Mouse (Mus musculus) subcutaneous adipose tissue, adult 2 months (tissue): Measurements from ENCODE around the gene Izumo1. TPM values are rescaled to one million over a fixed set of nuclear protein-coding genes. Genes with fewer than 3 reads are reported as not detected.

Source experiments
- polyA plus RNA-seq: library from polyadenylated mRNA; depleted of rRNA; stranded (reverse); fragments of >200 nt; gene quantifications from 2 replicates; pipeline ENCODE4 v1.2.3, GENCODE M21; 2012; ENCODE audit warnings: low replicate concordance; rRNA removed

The Izumo1 gene
- 0.41 and 1.0 TPM in 2 replicates for polyA plus RNA-seq

DNA sequence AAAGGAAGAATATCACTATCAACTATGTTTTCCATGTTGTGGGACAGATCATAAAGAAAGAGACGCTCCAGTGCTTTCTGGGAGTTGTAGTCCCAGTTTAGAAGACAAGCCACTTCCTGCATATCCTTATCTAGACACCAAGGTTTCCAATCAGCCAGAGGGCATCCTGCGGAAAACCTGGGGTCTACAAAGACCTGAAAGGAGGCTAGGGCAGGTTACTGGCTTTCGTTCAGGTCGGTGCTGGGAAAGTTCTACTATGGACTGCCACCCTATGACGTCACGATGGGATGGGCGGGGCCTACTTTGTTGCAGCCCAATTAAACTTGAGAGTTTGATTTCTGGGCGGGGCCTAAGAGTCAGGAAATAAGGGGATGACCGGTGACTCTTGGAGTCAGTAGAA, at the start of gene Izumo1:
TSS of gene Izumo1 (plus strand) at position 369 of the 400 bp plus-strand sequence.

DNA sequence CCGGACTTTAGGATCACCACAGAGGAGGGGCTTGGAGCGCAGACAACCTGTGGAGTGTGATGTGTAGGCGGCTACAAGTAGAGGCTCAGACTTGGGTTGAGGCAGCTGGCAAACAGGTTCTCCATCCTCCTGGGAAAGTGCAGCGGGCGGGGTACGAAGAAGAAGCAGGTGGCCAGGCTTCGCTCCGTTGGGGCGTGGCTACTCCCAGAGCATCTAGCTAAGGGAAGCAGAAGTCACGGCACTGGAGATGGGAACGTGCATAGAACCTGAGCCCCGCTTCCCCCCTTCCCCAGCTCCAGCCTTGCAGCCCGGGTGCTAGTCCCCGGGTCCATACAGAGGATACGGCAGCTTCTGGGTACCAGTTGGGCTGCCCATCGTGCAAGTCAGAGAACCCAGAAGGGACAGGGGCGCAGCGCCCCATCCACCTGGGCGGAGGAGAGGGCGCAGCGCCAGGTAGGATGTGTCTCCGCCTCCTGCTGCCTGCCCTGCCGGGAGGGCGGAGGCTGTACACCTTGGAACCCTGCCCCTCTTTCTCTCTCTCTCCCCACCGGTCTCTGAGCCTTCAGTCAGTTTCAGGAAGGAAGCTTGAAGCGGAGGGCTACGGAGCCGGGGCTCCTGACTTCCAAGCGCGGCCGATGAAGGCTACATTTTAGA, 4.4 kb upstream of the Izumo1 start, which contains the start of gene Fut1:
TSS of gene Fut1 (plus strand) at position 248 of the 654 bp plus-strand sequence.

DNA sequence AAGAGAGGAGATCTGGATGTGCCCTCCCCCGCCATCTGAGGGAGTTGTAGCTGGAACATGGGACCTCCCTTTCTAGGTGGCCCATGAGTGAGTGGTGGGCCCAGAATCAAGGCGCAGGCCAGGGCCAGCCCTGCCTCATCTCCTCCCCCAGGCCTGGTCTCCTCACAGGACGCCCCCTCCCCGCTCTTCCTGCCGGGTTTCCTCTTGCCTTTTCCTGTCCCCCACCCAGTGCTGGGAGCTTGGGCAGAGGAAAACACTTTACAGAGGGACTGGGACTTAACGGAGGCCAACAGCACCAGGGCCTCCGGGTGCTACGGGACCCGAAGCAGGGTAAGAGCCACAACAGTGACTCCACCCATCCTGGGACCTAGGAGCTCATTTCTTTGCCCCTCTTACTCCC, 5.7 kb downstream of the Izumo1 start, which contains the start of gene Rasip1:
TSS of gene Rasip1 (plus strand) at position 228 of the 400 bp plus-strand sequence.

DNA sequence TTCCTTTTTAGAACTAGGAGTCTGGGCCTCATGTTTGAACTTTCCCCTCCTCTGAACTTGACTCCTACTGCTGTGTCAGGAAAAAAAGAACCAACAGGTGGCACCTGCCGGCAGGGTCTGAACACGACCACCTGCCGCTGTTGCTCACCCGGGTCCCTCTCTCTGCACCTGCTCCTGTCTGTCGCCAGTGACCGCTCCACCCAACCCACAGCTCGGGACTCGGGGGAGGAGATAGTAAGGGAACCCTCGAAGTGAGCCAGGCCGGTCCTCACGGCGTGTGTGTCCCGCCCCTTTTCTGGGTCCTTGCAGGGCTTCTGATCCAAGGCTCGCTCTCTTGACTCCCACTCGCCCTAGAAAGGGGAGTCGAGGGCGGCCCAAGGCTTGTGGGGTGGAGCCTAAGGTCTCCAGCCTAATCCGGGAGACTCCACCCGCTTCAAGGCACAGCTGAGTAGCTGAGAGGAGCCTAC, 18.0 kb downstream of the Izumo1 start, which contains the start of gene Mamstr:
TSS of gene Mamstr (plus strand) at position 417 of the 467 bp plus-strand sequence.

DNA sequence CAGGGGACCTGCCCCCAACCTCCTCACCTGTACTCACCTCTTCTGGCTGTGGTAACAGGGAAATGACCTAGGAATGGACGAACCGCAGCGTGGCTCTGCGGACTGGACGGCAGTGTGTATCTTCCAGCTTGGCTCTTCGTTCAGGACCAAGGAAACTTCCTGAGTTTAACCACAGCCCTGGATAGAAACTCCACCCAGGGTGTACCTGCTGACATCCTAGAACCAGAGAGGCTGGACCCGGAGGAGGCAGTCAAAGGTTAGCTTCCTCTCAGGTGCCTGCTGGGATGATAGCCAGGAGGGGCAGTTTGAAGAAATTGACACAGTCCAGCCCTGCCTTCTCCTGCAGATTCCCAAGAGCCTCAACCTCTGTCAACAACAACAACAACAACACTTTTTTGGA, 44.5 kb downstream of the Izumo1 start, which contains the start of gene Fut2:
TSS of gene Fut2 (minus strand) at position 234 of the 400 bp plus-strand sequence.

Other genes with a start within 250 kb of the Izumo1 start
- gene Snrnp70, start 226.1 kb upstream of the Izumo1 start, polyA plus RNA-seq = 195 and 299 TPM in 2 replicates
- 0.07 and 0.18 TPM in 2 replicates for gene Kcna7, start 216.2 kb upstream of the Izumo1 start, polyA plus RNA-seq
- 0.13 and 1.2 TPM in 2 replicates for gene Ntf5, start 208.1 kb upstream of the Izumo1 start, polyA plus RNA-seq
- not detected in 2 replicates for gene Lhb, start 201.0 kb upstream of the Izumo1 start, polyA plus RNA-seq
- gene Gys1, start 187.0 kb upstream of the Izumo1 start, polyA plus RNA-seq = 95.5 and 128 TPM in 2 replicates
- gene Ruvbl2, start 183.7 kb upstream of the Izumo1 start, polyA plus RNA-seq = 41.3 and 83.3 TPM in 2 replicates
- 2,999 and 3,958 TPM in 2 replicates for gene Ftl1, start 161.9 kb upstream of the Izumo1 start, polyA plus RNA-seq
- gene Bax, start 154.9 kb upstream of the Izumo1 start, polyA plus RNA-seq = 94.4 and 133 TPM in 2 replicates
- 0.20 and 0.76 TPM in 2 replicates for gene Tulp2, start 139.9 kb upstream of the Izumo1 start, polyA plus RNA-seq
- 5.0 and 20.5 TPM in 2 replicates for gene Gm45808, start 135.0 kb upstream of the Izumo1 start, polyA plus RNA-seq
- 21.6 and 53.7 TPM in 2 replicates for gene Dhdh, start 133.0 kb upstream of the Izumo1 start, polyA plus RNA-seq
- gene Nucb1, start 111.4 kb upstream of the Izumo1 start, polyA plus RNA-seq = 427 and 466 TPM in 2 replicates
- 26.7 and 32.6 TPM in 2 replicates for gene Ppp1r15a, start 95.5 kb upstream of the Izumo1 start, polyA plus RNA-seq
- gene Plekha4, start 95.5 kb upstream of the Izumo1 start, polyA plus RNA-seq = 12.8 and 21.4 TPM in 2 replicates
- gene Hsd17b14, start 66.9 kb upstream of the Izumo1 start, polyA plus RNA-seq = 3.1 and 7.0 TPM in 2 replicates
- 143 and 215 TPM in 2 replicates for gene Bcat2, start 51.7 kb upstream of the Izumo1 start, polyA plus RNA-seq
- gene Fgf21, start 6.3 kb upstream of the Izumo1 start, polyA plus RNA-seq = 0.78 and 1.8 TPM in 2 replicates
- gene Fut1, start 4.5 kb upstream of the Izumo1 start, polyA plus RNA-seq = 0.07 and 0.24 TPM in 2 replicates
- gene Rasip1, start 5.7 kb downstream of the Izumo1 start, polyA plus RNA-seq = 38.6 and 65.4 TPM in 2 replicates
- gene Mamstr, start 18.2 kb downstream of the Izumo1 start, polyA plus RNA-seq = 7.2 and 11.2 TPM in 2 replicates
- gene Fut2, start 44.6 kb downstream of the Izumo1 start, polyA plus RNA-seq = 0.03 and 21.7 TPM in 2 replicates
- gene Ntn5, start 62.2 kb downstream of the Izumo1 start, polyA plus RNA-seq = not detected in 2 replicates
- 0.23 and 0.30 TPM in 2 replicates for gene Sec1, start 72.6 kb downstream of the Izumo1 start, polyA plus RNA-seq
- gene Car11, start 78.0 kb downstream of the Izumo1 start, polyA plus RNA-seq = 17.8 and 42.8 TPM in 2 replicates
- 63.6 and 77.9 TPM in 2 replicates for gene Dbp, start 83.3 kb downstream of the Izumo1 start, polyA plus RNA-seq
- 753 and 1,942 TPM in 2 replicates for gene Rpl18, start 93.6 kb downstream of the Izumo1 start, polyA plus RNA-seq
- 36.9 and 48.7 TPM in 2 replicates for gene Sphk2, start 96.2 kb downstream of the Izumo1 start, polyA plus RNA-seq
- 0.42 and 0.51 TPM in 2 replicates for gene Fam83e, start 99.4 kb downstream of the Izumo1 start, polyA plus RNA-seq
- gene Spaca4, start 104.0 kb downstream of the Izumo1 start, polyA plus RNA-seq = not detected in 2 replicates
- 0.63 and 25.3 TPM in 2 replicates for gene Lmtk3, start 161.9 kb downstream of the Izumo1 start, polyA plus RNA-seq
- gene Sult2b1, start 162.9 kb downstream of the Izumo1 start, polyA plus RNA-seq = 0.23 and 2.8 TPM in 2 replicates
- 51.8 and 57.9 TPM in 2 replicates for gene Cyth2, start 192.8 kb downstream of the Izumo1 start, polyA plus RNA-seq
- 4.8 and 23.1 TPM in 2 replicates for gene Kcnj14, start 203.0 kb downstream of the Izumo1 start, polyA plus RNA-seq
- gene Grwd1, start 209.1 kb downstream of the Izumo1 start, polyA plus RNA-seq = 14.7 and 32.7 TPM in 2 replicates